Mouse (Mus musculus): Measurements from ENCODE around the gene Tmem132e. TPM values are rescaled to one million over a fixed set of nuclear protein-coding genes. Genes with fewer than 3 reads are reported as not detected.

Tmem132e gene
- polyA plus RNA-seq, 1 experiment from 2014 or later, result 0.39 TPM

GRCm38 (mm10) chr11:82434091-82434831, 45.6 kb downstream of the Tmem132e start:
- H3K9me3 ChIP-seq, result no peaks in the 10 kb centered on the region
- peak overlapping the region; percentile 49; the same call in 1 of the 2 replicates for H3K9ac ChIP-seq
- peaks cover 9% of the 10 kb centered on the region; the same call in 1 of the 2 replicates for H3K4me1 ChIP-seq
- H3K36me3 ChIP-seq, result no peaks in the 10 kb centered on the region
- peak overlapping the region; percentile 44 for H3K4me3 ChIP-seq
- H3K27ac ChIP-seq, result no peak overlapping the region
- under 1% methylated on average over 58 of the region's 62 CpGs for WGBS
- peak overlapping the region; percentile 78 for H3K4me2 ChIP-seq
- H3K27me3 ChIP-seq, result peaks cover 77% of the 10 kb centered on the region
- no peak for ATAC-seq (ENCODE audit: insufficient number of reproducible peaks, insufficient read depth, low FRiP score, low TSS enrichment, low read depth)

GRCm38 (mm10) chr11:82434832-82435182, 46.1 kb downstream of the Tmem132e start:
- Histone ChIP-seq H3K36me3 (no peaks in the 10 kb centered on the region), H3K4me1 (peaks cover 9% of the 10 kb centered on the region; the same call in 1 of the 2 replicates), H3K4me2 (peak overlapping the region; percentile 78), H3K9ac (peak overlapping the region; percentile 49; the same call in 1 of the 2 replicates), H3K27me3 (peaks cover 77% of the 10 kb centered on the region), H3K27ac (no peak overlapping the region), H3K4me3 (peak overlapping the region; percentile 44), H3K9me3 (no peaks in the 10 kb centered on the region)
- ATAC-seq (ENCODE audit: insufficient number of reproducible peaks, insufficient read depth, low FRiP score, low TSS enrichment, low read depth), result no peak
- WGBS, result 2% methylated on average over 36 of the region's 36 CpGs

GRCm38 (mm10) chr11:82448485-82448884, 59.8 kb downstream of the Tmem132e start:
- no peaks in the 10 kb centered on the region for H3K9me3 ChIP-seq
- 63% methylated on average over 9 of the region's 9 CpGs for whole genome bisulfite sequencing
- H3K4me2 ChIP-seq, result no peak overlapping the region
- no peak overlapping the region for H3K9ac ChIP-seq
- no peak overlapping the region for H3K4me3 ChIP-seq
- no peaks in the 10 kb centered on the region for H3K4me1 ChIP-seq
- H3K36me3 ChIP-seq, result no peaks in the 10 kb centered on the region
- H3K27me3 ChIP-seq, result 0 out of 2 replicates have a peak, but pooled peaks cover 5% of the 10 kb centered on the region
- H3K27ac ChIP-seq, result no peak overlapping the region
- no peak for ATAC-seq (ENCODE audit: insufficient number of reproducible peaks, insufficient read depth, low FRiP score, low TSS enrichment, low read depth)

- no peaks in the 10 kb centered on the region for H3K27me3 ChIP-seq
- H3K9ac ChIP-seq, result no peak overlapping the region
- no peaks in the 10 kb centered on the region for H3K36me3 ChIP-seq
- H3K9me3 ChIP-seq, result no peaks in the 10 kb centered on the region
- no peak overlapping the region for H3K27ac ChIP-seq
- 70% methylated on average over 5 of the region's 5 CpGs for WGBS
- no peak overlapping the region for H3K4me3 ChIP-seq
- ATAC-seq (ENCODE audit: insufficient number of reproducible peaks, insufficient read depth, low FRiP score, low TSS enrichment, low read depth), result no peak
- no peaks in the 10 kb centered on the region for H3K4me1 ChIP-seq
- H3K4me2 ChIP-seq, result no peak overlapping the region
Measured at GRCm38 (mm10) chr11:82452516-82452915, 63.8 kb downstream of the Tmem132e start.

- Histone ChIP-seq H3K36me3 (no peaks in the 10 kb centered on the region), H3K9me3 (no peaks in the 10 kb centered on the region), H3K27me3 (no peaks in the 10 kb centered on the region), H3K9ac (no peak overlapping the region), H3K4me2 (no peak overlapping the region), H3K27ac (no peak overlapping the region), H3K4me1 (no peaks in the 10 kb centered on the region), H3K4me3 (no peak overlapping the region)
- 81% methylated on average over 7 of the region's 7 CpGs for WGBS
- no peak for ATAC-seq (ENCODE audit: insufficient number of reproducible peaks, insufficient read depth, low FRiP score, low TSS enrichment, low read depth)
Measured at GRCm38 (mm10) chr11:82453230-82453629, 64.5 kb downstream of the Tmem132e start.

GRCm38 (mm10) chr11:82461326-82461725, 72.6 kb downstream of the Tmem132e start:
- Histone ChIP-seq H3K27me3 (no peaks in the 10 kb centered on the region), H3K9ac (no peak overlapping the region), H3K4me1 (no peaks in the 10 kb centered on the region), H3K27ac (no peak overlapping the region), H3K9me3 (no peaks in the 10 kb centered on the region), H3K36me3 (no peaks in the 10 kb centered on the region), H3K4me3 (no peak overlapping the region), H3K4me2 (no peak overlapping the region)
- ATAC-seq (ENCODE audit: insufficient number of reproducible peaks, insufficient read depth, low FRiP score, low TSS enrichment, low read depth), result no peak
- 81% methylated on average over 7 of the region's 7 CpGs for WGBS

GRCm38 (mm10) chr11:82465536-82465935, 76.8 kb downstream of the Tmem132e start:
- WGBS, result 86% methylated on average over 9 of the region's 9 CpGs
- H3K4me2 ChIP-seq, result no peak overlapping the region

GRCm38 (mm10) chr11:82467218-82467617, 78.5 kb downstream of the Tmem132e start:
- Histone ChIP-seq H3K9ac (no peak overlapping the region), H3K4me1 (no peaks in the 10 kb centered on the region), H3K4me3 (no peak overlapping the region), H3K9me3 (no peaks in the 10 kb centered on the region), H3K27me3 (peaks cover 7% of the 10 kb centered on the region; the same call in 1 of the 2 replicates), H3K36me3 (no peaks in the 10 kb centered on the region), H3K4me2 (no peak overlapping the region), H3K27ac (no peak overlapping the region)
- ATAC-seq (ENCODE audit: insufficient number of reproducible peaks, insufficient read depth, low FRiP score, low TSS enrichment, low read depth), result no peak
- 76% methylated on average over 7 of the region's 7 CpGs for WGBS

More at GRCm38 (mm10) chr11:82465536-82465935, 76.8 kb downstream of the Tmem132e start:
- no peak overlapping the region for H3K4me3 ChIP-seq
- peaks cover 4% of the 10 kb centered on the region; the same call in 1 of the 2 replicates for H3K27me3 ChIP-seq
- no peak overlapping the region for H3K27ac ChIP-seq
- no peaks in the 10 kb centered on the region for H3K4me1 ChIP-seq
- ATAC-seq (ENCODE audit: insufficient number of reproducible peaks, insufficient read depth, low FRiP score, low TSS enrichment, low read depth), result no peak
- no peak overlapping the region for H3K9ac ChIP-seq
- H3K36me3 ChIP-seq, result no peaks in the 10 kb centered on the region
- H3K9me3 ChIP-seq, result no peaks in the 10 kb centered on the region

- Histone ChIP-seq H3K4me3 (no peak overlapping the region), H3K27ac (no peak overlapping the region), H3K9ac (no peak overlapping the region), H3K27me3 (peaks cover 7% of the 10 kb centered on the region; the same call in 1 of the 2 replicates), H3K4me1 (no peaks in the 10 kb centered on the region), H3K4me2 (no peak overlapping the region), H3K36me3 (no peaks in the 10 kb centered on the region), H3K9me3 (no peaks in the 10 kb centered on the region)
- ATAC-seq (ENCODE audit: insufficient number of reproducible peaks, insufficient read depth, low FRiP score, low TSS enrichment, low read depth), result no peak
- 79% methylated on average over 1 of the region's 1 CpGs for WGBS
Measured at GRCm38 (mm10) chr11:82471076-82471475, 82.4 kb downstream of the Tmem132e start.

- no peak for ATAC-seq (ENCODE audit: insufficient number of reproducible peaks, insufficient read depth, low FRiP score, low TSS enrichment, low read depth)
- H3K9ac ChIP-seq, result no peak overlapping the region
- WGBS, result 39% methylated on average over 12 of the region's 12 CpGs
- no peaks in the 10 kb centered on the region for H3K9me3 ChIP-seq
- no peak overlapping the region for H3K27ac ChIP-seq
- no peak overlapping the region for H3K4me2 ChIP-seq
- no peak overlapping the region for H3K4me3 ChIP-seq
- no peaks in the 10 kb centered on the region for H3K36me3 ChIP-seq
- H3K4me1 ChIP-seq, result no peaks in the 10 kb centered on the region
- H3K27me3 ChIP-seq, result 0 out of 2 replicates have a peak, but pooled peaks cover 3% of the 10 kb centered on the region
Measured at GRCm38 (mm10) chr11:82473137-82473621, 84.5 kb downstream of the Tmem132e start.

GRCm38 (mm10) chr11:82476092-82476491, 87.4 kb downstream of the Tmem132e start:
- ATAC-seq (ENCODE audit: insufficient number of reproducible peaks, insufficient read depth, low FRiP score, low TSS enrichment, low read depth), result no peak
- H3K9ac ChIP-seq, result no peak overlapping the region

GRCm38 (mm10) chr11:82477412-82477811, 88.7 kb downstream of the Tmem132e start:
- Histone ChIP-seq H3K9me3 (no peaks in the 10 kb centered on the region), H3K4me1 (0 out of 2 replicates have a peak, but pooled peaks cover 4% of the 10 kb centered on the region), H3K9ac (no peak overlapping the region), H3K4me2 (no peak overlapping the region), H3K27me3 (no peaks in the 10 kb centered on the region; the same call in 1 of the 2 replicates), H3K4me3 (no peak overlapping the region), H3K27ac (no peak overlapping the region), H3K36me3 (no peaks in the 10 kb centered on the region)
- ATAC-seq (ENCODE audit: insufficient number of reproducible peaks, insufficient read depth, low FRiP score, low TSS enrichment, low read depth), result no peak
- 81% methylated on average over 3 of the region's 3 CpGs for WGBS

More at GRCm38 (mm10) chr11:82476092-82476491, 87.4 kb downstream of the Tmem132e start:
- H3K4me3 ChIP-seq, result no peak overlapping the region
- no peak overlapping the region for H3K27ac ChIP-seq
- 65% methylated on average over 4 of the region's 4 CpGs for WGBS
- H3K9me3 ChIP-seq, result no peaks in the 10 kb centered on the region
- H3K36me3 ChIP-seq, result no peaks in the 10 kb centered on the region
- no peak overlapping the region for H3K4me2 ChIP-seq
- H3K27me3 ChIP-seq, result peaks cover 3% of the 10 kb centered on the region; the same call in 1 of the 2 replicates
- H3K4me1 ChIP-seq, result 0 out of 2 replicates have a peak, but pooled peaks cover 3% of the 10 kb centered on the region
